Mouse (Mus musculus) layer of hippocampus, postnatal 36 days (tissue): ENCODE results near the gene Mdm2. TPM values are rescaled to one million over a fixed set of nuclear protein-coding genes. Genes with fewer than 3 reads are reported as not detected.
"Not testable (repeated sequence)": the region's sequence is repeated elsewhere in the genome, so short reads cannot be mapped to it uniquely, and the experiment has no call there.

Source experiments
- DNase-seq, 2 experiments: peaks; one replicate each; pipeline ENCODE4 v3.0.0; 2022
- total RNA-seq, 2 experiments: library from RNA; stranded (reverse); gene quantifications; 2 replicates each; pipeline ENCODE4 v1.2.3; 2021

Gene Mdm2
- total RNA-seq = 10 to 100 TPM; 59.2 to 71.3 TPM

DNA sequence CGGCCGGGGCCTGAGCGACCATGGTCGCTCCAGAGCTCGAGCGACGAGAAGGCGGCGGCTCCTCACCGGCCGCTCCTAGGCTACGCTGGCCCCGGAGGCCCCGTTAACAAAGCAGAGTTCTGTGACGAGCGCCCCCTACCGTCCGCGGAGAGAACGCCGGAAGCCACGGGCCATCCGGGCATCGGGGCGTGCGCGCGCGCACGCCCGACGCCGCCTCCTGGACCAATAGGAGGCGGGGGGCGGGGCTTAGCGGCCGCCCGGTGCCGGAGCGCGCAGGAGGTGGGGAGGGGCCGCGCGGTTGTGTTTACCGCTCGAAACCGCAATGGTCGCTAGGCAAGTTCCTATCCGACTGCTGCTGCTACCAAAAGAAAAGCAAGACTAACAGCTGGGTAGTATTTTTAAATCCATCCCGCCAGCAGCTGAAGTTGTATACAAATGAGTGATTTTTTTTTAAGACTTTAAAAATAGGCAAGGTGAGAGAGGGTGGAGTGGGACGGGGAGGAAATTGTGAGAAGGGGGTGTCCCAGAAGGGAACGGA, at the start of gene Mdm2:
Gene Mdm2 (minus strand): TSS at position 155 of the 538 bp plus-strand sequence.
- peak; percentile 92 to 95 for DNase-seq

DNA sequence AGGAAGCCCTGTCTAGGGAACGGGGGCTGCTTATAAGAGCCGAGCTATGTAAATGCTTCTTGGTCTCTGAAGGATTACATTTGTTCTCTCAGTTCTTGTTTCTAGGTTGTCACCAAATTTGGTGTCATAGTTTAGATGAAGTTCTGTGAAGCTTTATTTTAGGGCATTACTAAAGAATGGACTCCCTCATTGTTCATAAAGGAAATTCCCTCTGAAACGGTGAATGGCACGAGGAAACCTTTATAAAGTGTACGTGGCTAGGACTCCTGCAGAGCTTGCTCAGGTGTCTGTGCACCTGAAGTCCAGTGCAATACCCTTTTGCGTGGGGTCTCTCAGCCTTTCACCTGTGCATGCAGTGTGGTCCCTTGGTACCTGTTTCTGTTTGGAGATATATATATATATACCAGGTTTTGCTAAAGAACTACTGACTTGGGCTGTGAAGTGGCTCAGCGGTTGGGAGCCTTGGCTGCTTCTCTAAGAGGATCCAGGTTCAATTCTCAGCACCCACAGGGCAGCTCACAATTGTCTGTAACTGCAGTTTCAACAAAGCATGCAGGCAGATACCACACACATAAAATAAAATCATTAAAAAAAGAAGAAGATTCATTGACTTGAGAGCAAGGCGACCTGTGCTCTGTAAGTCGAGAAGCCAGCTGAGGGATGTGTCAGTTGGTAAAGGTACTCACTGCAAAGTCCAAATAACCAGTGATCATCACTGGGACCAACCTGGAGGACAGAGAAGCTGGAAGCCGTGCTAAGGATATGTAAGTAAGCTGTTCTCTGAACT, 49.5 kb upstream of the Mdm2 start:
- DNase-seq = no peak

DNA sequence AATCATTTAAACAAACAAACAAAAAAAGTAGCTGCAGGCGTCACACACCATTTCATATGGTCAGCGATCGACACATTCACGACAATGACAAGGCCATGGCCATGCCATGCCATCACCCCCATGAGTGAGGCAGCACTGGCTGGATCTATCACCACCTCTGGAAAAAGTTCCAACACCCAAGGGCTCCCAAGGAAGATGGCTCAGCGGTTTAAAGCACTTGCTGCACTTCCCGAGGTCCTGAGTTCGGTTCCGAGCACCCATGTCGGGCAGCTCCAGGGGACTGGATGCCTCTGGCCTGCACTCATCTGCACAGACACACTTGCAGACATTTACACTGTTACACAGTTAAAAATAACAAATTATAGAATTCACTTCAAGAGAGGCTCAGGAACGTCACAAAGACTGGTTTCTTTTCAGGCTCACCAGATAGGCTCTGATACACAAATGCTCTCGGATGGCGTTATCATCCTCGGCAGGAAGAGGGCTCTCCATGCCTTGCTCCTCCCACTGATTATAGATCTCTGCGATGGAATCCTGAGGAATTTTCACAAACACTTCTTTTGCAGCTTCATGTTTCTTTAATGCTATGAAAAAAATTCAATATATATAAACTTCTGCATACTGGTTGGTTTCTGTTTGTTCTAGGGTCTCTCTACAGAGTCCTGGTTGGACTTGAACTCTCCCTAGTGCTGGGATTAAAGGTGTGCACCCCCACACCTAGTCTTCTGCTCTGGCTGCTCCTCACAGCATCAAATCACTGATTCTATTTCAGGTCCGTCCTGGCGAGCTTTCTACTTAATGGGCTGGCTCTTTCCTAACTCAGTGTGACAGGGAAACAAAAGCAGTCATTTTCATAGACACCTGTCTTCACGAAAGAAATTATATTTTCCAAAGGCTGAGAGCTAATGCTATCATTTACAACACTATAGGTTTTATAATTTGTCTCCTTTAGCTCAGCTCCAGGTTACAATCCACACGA, 48.5 kb upstream of the Mdm2 start:
- no peak for DNase-seq

DNA sequence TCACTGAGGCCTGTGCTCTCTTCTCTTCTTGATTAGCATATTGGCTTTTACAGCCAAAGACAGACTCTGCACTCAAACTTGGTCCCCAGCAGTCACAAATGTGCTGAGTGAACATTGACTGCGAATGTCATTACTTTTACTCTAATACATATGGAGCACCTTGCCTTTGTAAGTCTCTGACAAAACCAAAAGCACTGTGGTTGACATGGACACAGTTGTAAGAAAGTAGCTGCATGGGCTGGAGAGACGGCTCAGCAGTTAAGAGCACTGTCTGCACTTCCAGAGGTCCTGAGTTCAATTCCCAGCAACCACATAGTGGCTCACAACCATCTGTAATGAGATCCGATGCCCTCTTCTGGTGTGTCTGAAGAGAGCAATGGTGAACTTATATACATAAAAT, 47.8 kb upstream of the Mdm2 start:
- DNase-seq = not testable (repeated sequence)

DNA sequence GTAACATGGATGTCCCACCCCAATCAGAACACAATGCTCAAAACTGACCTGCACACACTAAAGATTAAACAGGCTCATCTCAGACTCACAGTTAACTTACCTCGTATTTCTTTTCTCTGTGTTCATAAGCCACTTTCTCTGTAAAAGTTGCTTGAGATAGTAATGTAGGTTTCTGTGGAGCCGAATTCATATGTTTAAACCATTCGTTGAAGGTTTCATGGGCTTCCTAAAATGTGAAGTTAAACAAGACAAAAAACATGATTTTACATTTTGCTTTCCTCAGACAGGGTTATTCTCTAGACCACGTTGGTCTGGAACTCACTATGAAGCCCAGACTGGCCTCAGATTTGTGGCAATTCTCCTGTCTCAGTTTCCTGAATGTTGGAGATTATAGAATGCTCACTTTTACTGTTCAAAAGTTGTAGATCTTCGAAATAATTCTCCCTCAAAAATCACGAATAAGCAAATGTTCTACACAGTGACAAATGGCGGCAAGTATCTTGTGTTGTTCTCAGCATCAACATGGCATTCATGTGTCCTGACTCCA, 47.3 kb upstream of the Mdm2 start:
- DNase-seq = no peak

DNA sequence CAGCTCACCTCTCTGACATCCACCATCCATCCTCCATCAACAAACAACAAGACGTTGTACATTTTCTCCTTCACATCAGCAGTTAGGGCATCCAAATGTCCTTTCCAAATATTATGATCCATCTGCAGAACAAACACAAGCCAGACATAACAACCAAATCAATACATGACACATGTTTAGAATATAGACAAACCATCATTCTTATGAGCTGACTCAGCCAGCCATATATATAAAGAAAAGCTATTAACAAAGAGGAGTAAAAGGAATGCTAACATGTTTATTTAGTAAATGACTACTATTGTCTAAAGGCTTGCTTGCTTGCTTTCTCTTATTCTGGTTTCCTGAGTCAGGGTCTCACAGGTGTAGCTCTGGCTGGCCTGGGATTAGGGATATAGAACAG, 46.7 kb upstream of the Mdm2 start:
- no peak for DNase-seq

DNA sequence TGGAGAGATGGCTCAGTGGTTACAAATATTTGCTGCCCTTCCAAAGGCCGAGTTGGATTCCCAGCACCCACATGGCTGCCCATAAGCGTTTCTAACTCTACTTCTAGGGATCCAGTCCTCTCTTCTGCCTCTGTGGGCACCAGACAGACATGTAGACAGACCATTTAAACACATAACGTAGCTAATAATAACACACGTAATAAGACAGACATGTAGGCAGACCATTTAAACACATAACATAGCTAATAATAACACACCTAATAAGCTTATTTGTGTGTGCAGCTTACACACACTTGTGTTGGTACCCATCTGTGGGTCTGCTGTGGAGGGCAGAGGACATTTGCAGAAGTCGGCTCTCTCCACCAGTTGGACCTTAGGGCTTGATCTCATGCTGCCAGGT, 46.2 kb upstream of the Mdm2 start:
- no peak for DNase-seq

DNA sequence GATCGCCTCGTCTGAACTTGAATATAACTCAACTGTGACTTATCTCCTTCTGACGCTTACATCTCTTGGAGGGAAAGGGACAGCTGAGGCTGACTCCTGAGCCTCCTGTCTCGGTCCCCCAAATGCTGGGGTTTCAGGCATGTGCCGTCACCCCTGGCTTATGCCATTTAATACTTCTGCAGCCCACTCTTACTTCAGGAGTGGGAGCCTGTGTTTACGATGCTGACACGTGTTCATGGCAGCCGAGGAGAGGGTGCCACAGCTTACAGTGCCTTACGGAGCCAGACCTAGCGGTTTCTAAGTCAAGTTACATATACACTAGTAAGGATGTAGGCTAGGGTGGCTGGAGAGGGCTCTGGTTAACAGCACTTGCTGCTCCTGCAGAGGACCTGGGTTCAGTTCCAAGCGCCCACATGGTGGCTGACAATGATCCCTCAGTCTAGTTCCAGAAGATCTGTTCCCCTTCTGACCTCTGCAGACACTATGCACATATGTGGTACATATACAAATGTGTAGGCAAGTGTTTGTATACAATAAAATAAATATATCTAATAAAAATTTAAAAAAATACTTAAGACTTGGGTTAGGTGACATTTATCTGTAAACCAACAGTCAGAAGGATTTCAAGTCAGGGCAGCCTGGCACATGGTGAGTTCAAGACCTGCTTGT, 45.4 kb upstream of the Mdm2 start:
- no peak for DNase-seq

DNA sequence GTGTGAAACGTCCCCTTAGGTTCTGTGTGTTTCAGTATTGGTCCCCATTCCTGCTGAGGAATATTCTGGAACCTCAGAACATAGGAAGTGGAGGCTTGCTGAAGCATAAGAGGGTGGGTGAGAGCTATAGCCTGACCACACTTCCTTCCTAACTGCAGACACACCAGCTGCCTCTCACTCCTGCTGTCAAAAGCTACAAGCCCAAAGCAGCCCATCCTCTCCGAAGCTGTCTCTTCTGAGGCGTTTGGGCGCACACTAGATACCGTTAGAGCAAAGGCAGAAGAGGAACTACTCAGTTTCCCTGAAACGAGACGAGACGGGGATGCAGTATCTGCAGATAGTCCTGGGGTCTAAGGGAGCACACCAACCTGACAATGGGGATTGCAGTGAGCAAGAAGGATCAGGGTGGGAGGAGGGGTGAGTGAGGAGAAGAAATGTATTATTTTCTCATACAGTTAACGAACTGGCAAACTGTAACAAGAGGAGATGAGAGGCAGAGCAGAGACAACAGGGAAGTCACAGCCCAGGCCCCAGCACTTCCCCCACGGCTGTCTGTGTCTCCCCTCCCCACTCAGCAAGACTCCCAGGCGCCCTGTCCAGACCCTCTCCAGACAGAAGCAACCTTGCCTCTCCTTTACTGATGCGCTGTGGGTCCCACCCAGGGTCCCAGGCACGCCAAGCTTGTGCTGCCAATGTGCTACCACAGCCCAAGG, 44.7 kb upstream of the Mdm2 start:
- peak in 1 of 2 experiments; percentile 9 for DNase-seq

DNA sequence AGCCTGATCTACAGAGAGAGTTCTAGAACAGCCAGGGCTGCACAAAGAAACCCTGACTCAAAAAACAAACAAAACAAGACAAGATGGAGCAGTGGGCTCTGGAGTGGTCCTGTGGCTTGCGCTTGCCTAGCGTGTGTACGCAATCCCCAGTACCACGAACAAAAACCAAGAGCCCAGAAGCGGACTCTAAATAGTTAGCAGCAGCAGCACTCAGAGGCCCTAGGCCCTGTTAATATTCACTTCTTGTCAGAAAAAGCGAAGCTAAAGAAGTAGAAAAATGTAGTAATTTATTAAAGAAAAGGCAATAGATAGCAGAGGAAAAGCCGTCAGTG, 44.0 kb upstream of the Mdm2 start:
- no peak for DNase-seq

DNA sequence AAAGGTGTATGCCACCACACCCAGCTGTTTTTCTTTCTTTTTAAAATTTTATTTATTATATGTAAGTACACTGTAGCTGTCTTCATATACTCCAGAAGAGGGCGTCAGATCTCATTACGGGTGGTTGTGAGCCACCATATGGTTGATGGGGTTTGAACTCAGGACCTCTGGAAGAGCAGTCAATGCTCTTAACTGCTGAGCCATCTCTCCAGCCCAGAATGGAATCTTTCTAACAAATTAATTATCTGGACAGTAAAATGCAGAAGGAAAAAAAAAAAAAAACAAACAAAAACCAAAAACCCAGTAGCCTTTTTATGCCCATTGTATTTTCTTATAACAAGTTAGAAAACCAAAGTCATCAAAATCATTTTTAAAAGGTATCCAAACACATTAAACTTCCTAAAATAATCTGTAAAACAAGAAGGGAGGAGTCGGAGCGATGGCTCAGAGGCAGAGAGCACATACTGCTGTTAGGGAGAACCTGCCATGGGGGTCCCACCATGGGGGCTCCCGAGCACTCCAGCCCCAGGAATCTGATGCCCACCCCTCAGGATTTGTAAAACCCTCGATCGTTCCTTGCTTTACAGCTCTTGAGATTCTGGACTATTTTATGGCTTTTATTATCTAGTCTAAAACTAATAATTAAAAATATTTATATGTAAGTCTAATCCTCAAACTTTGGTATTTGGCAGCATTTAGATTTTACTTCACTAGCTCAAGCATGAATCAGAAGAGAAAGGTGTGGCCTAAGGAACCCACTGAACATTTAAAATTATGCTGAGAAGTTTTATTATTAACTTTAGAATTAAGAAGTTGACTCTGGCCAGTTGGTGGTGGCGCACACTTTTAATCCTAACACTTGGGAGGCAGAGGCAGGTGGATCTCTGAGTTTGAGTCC, 43.4 kb upstream of the Mdm2 start:
- DNase-seq = no peak

DNA sequence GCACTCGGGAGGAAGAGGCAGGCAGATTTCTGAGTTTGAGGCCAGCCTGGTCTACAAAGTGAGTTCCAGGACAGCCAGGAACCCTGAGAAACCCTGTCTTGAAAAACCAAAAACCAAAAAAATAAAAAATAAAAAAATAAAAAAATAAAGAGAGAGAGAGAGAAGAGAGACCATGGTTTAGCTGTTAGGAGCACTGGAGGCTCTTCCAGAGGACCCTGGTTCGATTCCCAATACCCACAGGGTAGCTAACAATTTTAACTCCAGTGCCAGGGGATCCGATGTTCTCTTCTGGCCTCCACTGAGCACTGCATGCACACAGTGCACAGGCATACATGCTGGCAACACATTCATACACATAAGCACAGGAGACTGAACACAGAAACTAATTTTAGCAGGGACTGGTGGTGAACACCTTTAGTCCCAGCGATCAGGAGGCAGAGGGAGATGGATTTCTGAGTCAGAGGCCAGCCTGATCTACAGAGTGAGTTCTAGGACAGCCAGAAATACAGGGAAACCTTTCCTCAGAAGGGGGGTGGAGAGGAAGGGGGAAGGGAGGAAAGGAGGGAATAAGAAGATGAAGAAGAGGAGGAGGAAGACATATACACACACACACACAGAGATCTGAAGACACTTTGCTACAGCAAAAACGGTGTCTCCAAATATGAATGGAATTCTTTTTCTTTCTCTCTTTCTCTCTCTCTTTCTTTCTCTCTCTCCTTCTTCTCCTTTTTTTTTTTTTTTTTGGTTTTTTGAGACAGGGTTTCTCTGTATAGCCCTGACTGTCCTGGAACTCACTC, 42.5 kb upstream of the Mdm2 start:
- DNase-seq = no peak

DNA sequence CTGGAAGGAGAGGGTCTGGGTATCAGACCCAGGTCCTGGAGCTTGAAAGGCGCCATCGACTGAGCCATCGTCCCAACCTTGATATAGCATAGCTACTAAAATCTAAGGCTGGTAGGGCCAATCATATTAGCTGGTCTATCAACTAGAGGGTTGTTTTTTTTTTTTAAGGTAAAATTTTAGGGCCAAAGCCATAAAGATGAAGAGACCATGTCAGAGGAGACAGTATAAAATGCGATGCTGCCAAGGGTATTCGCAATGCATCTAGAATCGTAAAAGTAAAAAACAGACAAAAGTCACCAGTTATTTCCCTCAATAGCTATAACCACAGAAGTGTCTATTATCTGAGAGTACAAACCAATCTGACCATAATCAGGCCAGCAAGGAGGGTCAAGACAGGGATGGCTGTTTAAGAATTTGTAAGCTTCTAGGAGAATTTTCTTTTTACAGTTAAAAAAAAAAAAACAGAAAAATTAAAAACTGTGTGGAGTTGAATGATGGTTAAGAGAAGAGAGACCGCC, 41.8 kb upstream of the Mdm2 start:
- no peak for DNase-seq

DNA sequence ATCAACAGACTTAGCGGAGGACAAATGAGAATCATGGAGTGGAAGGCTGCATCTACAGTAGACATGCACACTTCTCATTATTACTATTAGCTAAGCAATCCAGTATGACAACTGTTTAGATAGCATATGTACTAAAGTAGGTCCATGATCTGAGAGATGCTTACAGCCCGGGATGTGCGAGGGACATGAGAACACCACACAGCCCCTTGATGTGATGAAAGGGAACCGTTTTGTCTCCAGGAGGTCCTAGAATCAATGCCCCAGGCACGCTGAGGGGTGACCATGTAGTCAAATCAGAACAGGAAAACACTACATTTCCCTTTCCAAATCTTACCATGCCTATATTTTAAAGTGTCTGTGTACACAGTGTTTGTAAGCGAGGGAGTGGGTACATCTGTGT, 41.2 kb upstream of the Mdm2 start:
- DNase-seq = no peak

DNA sequence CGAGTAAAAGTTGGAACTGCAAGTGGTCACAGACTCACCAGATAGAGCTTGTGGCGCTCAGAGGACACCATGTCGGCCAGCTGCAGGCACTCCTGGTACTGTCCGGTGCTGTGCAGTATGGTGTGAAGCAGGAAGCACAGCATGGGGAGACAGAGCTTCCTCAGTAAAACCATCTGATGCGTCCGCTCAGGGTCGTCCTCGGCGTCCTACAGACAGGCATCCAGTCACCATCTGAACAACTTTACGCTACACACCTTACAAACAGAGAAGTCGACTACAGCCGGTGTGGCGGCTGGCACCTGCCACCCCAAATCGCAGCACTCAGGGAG, 40.7 kb upstream of the Mdm2 start:
- no peak for DNase-seq

DNA sequence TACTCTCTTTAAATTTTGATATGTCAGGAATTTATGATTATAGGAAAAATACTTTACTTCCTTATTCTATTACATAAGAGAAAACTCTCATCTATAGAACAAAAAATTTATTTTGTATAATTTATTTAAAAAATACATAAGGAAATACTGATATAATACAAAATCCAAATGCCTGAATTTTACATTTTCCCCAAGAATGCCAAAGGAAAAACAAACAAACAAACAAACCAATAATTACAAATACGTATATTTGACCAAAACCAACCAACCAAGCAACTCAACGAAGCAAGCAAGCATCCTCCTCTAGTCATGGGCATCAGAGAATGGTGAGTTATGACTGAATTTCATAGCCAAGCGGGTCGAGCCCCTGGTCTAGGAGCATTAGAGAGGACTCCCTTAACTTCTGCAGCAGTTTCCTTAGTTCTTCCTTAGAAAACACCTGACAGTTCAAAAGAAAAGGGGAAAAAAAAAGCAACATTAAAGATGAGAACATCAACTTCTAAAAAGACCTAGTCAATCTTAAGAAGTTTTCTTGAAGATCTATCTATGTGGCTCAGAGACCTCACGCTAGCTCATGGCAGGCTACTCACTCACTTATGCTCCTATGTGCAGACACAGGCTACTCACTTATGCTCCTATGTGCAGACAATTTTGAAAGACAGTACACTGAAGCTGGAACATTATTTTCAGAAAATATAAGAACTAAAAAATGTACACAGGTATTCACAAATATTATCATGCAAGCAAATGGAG, 40.1 kb upstream of the Mdm2 start:
- DNase-seq = no peak

DNA sequence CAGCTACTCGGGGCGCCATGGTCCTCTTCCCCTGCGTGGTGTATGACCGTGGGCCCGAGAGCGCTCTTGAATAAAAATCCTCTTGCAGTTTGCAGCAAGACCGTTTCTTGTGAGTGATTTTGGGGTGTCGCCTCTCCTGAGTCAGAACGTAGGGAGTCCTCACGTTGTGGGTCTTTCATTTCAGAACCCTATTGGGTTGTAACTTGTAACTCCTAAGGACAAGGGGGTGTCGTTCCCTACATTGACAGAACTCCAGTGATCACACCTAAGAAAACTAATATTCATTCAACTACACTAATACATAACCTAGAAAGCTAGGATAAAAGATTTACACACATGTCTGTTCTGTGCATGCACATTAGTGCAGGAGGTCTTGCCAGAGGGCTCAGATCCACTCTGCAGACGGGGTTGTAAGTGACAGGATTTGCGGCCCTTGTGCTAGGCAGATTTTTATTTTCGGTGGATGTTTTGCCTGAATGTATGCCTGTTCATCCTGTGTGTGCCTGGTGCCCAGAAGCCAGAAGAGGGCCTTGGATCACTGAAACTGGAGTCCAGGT, 39.3 kb upstream of the Mdm2 start:
- no peak for DNase-seq

DNA sequence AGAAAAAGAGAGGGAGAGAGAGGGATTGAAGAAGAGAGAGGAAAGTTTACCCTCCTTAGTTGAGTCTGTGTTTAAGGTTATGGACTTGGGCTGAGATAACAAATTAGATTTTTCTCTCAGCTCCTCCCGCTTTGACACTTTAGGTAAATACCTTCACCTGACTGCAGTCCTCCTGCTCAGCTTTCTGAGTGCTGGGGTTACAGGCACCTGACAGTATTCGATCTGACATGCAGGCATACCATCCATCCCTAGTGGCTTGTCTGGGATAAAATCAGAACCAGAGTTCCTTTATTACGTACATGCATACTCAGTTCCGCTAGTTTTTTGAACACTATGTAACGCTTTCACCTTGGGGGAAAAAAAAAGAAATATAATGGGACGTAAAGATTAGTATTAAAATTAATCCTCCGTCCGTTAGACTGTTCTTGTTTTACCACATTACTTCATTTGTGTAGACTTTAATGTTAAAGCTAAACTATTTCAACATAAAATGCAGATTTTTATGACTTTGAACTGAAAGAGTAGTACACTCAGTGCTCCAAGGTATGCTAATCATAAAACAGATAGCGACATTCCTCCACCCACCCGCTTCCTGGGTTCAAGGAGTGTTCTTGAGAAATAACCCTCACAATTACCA, 38.6 kb upstream of the Mdm2 start:
- DNase-seq = no peak
